Mouse (Mus musculus): Measurements from ENCODE around the gene Tek.

Tek gene

DNA sequence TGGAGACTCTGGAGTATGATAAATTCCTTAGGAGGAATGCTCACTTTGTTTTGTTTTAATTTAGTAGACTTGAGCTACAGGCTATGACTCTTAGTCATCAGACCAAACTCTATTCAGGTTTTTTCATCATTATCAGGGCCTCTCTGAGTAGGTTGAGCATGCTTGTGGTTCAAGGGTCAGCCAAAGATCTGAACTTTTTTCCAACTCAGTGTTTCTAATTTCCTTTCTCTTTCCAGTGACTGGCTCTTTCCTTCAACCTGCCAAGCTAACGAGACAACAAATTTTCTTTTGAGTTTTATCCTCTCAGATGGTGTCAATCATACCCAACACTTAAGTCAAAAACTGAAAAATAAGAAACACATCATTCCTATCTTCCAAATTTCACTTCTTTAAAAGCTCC, 71.5 kb downstream of the Tek start:
- DNase-seq, result no peak

DNA sequence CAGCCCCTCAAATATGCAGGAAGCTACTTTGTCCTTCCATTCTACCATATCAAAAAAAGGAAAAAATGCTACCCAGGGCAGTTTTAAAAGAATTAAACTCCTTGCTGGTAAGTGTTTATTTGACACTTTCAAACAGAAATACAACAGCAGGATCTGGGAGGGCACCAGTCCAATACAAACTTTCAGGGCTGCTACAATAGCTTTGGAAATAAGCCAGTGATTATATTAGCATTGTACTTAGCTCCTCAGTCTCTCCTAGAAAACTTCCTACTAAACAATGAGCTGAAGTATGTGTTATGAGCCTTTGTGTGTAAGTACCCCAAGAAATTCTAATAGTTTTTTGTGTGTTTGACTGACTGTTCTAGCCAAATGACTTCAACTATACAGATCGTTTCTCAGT, 87.8 kb downstream of the Tek start:
- DNase-seq, result no peak

DNA sequence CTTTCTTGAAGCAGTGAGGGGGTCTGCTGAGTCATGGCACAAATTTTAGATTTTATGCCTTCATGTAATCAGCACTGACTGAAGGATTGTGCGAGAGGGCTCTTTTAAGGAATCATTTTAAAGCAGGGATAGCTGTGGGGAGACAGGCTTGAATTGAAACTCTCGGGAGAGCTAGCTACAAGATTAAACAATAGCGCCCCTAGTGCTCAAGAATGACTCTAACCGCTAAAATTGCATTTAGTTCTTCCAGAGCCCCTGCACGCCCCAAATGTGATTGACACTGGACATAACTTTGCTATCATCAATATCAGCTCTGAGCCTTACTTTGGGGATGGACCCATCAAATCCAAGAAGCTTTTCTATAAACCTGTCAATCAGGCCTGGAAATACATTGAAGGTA, 88.3 kb downstream of the Tek start:
- DNase-seq, result no peak

DNA sequence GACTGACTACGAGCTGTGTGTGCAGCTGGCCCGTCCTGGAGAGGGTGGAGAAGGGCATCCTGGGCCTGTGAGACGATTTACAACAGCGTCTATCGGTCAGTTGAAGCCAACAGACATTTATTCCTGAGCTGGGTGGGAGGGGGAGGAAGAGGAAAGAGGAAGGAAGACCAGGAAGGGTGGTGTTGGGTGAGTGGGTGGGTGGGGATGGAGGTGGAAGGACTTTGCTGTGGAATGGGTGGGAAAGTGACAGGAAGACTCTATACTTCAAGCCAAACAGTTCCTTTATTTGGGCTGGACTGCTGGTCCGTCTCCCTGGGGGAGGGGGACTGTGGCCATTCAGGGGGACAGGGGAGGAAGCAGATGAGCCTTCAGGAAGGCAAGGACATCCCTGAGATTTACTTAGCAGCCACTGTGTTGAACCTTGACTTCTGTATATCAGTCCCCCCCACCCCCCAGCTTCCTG, 90.9 kb downstream of the Tek start:
- no peak for DNase-seq

DNA sequence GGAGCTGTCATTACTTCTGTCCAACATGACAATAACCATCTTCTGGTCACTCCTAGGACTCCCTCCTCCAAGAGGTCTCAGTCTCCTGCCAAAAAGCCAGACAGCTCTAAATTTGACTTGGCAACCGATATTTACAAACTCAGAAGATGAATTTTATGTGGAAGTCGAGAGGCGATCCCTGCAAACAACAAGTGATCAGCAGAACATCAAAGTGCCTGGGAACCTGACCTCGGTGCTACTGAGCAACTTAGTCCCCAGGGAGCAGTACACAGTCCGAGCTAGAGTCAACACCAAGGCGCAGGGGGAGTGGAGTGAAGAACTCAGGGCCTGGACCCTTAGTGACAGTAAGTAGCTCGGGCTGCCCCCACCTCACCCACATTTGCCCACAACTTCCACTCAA, 98.0 kb downstream of the Tek start:
- no peak for DNase-seq

DNA sequence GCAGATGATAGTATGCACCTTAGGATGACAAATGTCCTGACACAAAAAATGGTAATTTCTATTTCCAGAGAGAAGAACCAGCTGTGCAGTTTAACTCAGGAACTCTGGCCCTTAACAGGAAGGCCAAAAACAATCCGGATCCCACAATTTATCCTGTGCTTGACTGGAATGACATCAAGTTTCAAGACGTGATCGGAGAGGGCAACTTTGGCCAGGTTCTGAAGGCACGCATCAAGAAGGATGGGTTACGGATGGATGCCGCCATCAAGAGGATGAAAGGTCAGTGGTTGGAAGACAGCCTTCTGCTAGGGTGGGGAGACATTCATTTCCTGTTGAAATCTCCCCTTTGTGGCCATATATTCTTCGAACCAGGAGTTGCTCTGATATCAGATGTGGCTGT, 114.2 kb downstream of the Tek start:
- no peak for DNase-seq

DNA sequence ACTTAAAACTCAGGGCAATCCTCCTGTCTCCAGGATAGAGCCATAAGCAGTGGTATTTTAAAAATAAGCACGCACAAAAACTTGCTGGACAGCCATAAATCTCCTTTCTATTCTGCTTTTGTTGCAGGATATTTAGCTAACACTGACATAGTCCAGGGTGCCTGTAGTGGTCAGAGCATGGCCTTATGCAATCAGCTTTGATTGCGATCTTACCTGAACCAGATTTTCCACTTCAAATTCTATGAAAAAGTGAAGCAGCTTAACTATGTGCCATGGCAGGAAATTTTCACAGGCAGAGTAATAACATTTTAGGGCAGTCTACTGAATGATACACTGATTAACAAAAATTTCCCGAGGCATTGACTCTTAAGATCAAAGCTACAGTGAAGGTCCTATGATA, 115.2 kb downstream of the Tek start:
- DNase-seq, result no peak

DNA sequence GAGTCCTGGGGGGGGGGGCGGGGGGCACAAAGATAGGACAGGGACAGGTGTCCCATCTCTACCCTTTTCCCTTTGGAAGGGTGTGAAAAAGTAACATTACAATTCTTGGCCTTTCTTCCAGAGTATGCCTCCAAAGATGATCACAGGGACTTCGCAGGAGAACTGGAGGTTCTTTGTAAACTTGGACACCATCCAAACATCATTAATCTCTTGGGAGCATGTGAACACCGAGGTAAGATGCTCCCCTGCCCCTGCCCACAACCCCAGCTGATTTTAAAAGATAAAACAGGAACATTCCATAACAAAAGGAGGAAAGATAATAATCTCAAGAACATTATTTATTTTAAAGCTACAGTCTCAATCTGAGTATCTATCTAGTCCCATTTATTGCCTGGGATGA, 116.1 kb downstream of the Tek start:
- no peak for DNase-seq

DNA sequence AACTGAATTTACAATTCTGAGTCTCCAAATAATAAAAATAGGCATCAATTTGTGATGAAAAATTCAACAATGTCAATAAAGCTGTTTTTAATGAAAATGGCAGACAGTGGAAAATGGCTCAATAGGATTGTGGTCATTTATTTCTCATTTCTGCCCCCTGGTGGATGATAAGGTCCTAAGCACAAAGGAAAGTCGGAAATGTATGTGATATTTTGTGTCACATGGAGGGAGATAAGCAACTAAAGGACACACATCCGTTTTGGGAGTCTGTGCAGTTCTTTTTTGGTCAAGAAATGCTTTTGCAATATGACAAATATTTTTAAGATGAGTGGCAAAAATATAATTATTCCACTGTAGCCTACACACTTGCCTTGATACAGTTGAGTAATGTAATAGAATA, 161.7 kb downstream of the Tek start:
- no peak for DNase-seq

DNA sequence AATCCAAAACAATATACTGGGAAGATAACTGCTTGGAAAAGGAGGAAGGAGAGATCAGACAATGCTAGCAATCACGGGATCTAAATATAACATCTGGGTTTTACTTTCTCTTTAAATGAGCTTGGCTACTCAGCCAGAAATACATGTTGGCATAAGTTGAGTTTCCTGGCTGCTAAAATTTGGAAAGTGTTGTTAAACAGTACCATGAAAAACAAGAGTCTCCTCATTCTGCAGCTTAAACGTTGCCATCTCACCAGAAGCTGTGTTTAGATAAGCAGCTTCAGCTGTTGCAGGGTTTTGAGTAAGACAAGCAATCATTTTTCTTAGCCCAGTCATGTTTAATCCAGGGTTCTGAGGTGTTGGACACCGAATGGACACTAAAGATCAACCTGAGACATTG, 162.7 kb downstream of the Tek start:
- no peak for DNase-seq
